Mouse (Mus musculus) T-helper 1 cell (primary cell): Measurements from ENCODE around the gene Sesn1.
"Not testable (repeated sequence)": the region's sequence is repeated elsewhere in the genome, so short reads cannot be mapped to it uniquely, and the experiment has no call there.

Source experiments
- in situ Hi-C: fragments of 300-600 bp; cut with MboI, MseI; formaldehyde crosslinking; loops from one replicate; pipeline ENCODE4 v1.15.1; 2025; ENCODE audit warnings: high pct_unique_total_duplicates

Sesn1 gene

GRCm38 (mm10) chr10:41809771-41810563, at the start of gene Sesn1, which contains the start of gene Cep57l1:
TSS of gene Sesn1 (plus strand) at chr10:41809935.
TSS of gene Cep57l1 (minus strand) at chr10:41809871.
- in situ Hi-C loops = no loop called here

- in situ Hi-C loops = no loop called here
Measured at GRCm38 (mm10) chr10:41760866-41761265, 48.9 kb upstream of the Sesn1 start.

- in situ Hi-C loops = no loop called here
Measured at GRCm38 (mm10) chr10:41763741-41764385, 45.9 kb upstream of the Sesn1 start.

GRCm38 (mm10) chr10:41765586-41765985, 44.1 kb upstream of the Sesn1 start:
- in situ Hi-C loops = no loop called here

- in situ Hi-C loops = no loop called here
Measured at GRCm38 (mm10) chr10:41766280-41766679, 43.5 kb upstream of the Sesn1 start.

- in situ Hi-C loops = no loop called here
Measured at GRCm38 (mm10) chr10:41767254-41767653, 42.5 kb upstream of the Sesn1 start.

- in situ Hi-C loops = no loop called here
Measured at GRCm38 (mm10) chr10:41792375-41792774, 17.4 kb upstream of the Sesn1 start.

GRCm38 (mm10) chr10:41797253-41797652, 12.5 kb upstream of the Sesn1 start:
- in situ Hi-C loops = no loop called here

GRCm38 (mm10) chr10:41803467-41803866, 6.3 kb upstream of the Sesn1 start:
- in situ Hi-C loops = no loop called here

GRCm38 (mm10) chr10:41804711-41805110, 5.0 kb upstream of the Sesn1 start:
- in situ Hi-C loops = no loop called here

GRCm38 (mm10) chr10:41805729-41806355, 3.9 kb upstream of the Sesn1 start:
- in situ Hi-C loops = no loop called here

GRCm38 (mm10) chr10:41809080-41809770, 510 bp upstream of the Sesn1 start:
- in situ Hi-C loops = no loop called here

- in situ Hi-C loops = no loop called here
Measured at GRCm38 (mm10) chr10:41810564-41811455, 1.1 kb downstream of the Sesn1 start.

- in situ Hi-C loops = no loop called here
Measured at GRCm38 (mm10) chr10:41812566-41812965, 2.8 kb downstream of the Sesn1 start.

GRCm38 (mm10) chr10:41814305-41814853, 4.6 kb downstream of the Sesn1 start:
- in situ Hi-C loops = no loop called here

- in situ Hi-C loops = no loop called here
Measured at GRCm38 (mm10) chr10:41816516-41816915, 6.8 kb downstream of the Sesn1 start.

GRCm38 (mm10) chr10:41818036-41818732, 8.4 kb downstream of the Sesn1 start:
- in situ Hi-C loops = no loop called here

GRCm38 (mm10) chr10:41818733-41819070, 9.0 kb downstream of the Sesn1 start:
- in situ Hi-C loops = not testable (repeated sequence)

GRCm38 (mm10) chr10:41819307-41819706, 9.6 kb downstream of the Sesn1 start:
- in situ Hi-C loops = no loop called here

- in situ Hi-C loops = no loop called here
Measured at GRCm38 (mm10) chr10:41820401-41820800, 10.7 kb downstream of the Sesn1 start.
